Mouse (Mus musculus) Muller cell, postnatal 12 days (primary cell): ENCODE results near the gene Urgcp.
A peak's percentile ranks its signal among the peaks of the same experiment; 100 is the strongest.

Experiments
- DNase-seq: peaks from one replicate; pipeline ENCODE4 v3.0.0-alpha.2; 2015; ENCODE audit errors: inconsistent ontology term

Gene Urgcp

GRCm38 (mm10) chr11:5785732-5786131, 23.6 kb upstream of the Urgcp start:
- DNase-seq, result no peak

DNA sequence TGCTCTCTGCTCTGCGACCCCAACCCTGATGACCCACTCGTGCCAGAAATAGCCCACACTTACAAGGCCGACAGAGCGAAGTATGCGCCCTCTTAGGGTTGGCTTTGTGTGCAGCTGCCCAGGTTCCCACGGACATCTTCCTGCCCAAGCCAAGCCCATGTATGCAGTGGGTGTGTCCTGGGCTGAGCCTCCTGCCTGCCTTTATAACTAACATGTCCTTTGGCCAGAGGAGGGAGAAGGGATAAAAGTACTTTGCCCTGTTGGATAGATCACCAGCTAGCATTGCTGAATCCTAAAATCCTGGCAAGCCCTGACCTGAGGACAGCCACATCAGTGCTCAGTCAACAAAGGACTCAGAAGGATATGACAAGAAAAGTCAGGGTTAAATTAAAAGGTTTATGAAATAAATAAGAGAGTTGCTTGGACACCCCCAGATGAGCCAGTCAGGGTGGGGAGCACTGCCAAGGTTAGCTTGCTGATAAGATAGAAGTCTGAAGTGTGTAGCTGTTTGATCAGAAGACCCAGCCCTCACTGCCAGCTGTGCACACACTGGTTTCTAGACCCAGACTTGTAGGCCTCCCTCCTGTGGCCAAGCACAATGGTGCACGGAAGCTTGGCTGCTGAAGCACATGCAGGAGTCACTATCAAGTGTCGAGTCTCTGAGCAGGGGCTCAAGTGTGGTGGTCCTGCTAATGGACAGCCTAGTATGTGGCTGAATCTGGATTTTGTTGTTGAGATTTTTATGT, 20.2 kb upstream of the Urgcp start:
- DNase-seq, result no peak

DNA sequence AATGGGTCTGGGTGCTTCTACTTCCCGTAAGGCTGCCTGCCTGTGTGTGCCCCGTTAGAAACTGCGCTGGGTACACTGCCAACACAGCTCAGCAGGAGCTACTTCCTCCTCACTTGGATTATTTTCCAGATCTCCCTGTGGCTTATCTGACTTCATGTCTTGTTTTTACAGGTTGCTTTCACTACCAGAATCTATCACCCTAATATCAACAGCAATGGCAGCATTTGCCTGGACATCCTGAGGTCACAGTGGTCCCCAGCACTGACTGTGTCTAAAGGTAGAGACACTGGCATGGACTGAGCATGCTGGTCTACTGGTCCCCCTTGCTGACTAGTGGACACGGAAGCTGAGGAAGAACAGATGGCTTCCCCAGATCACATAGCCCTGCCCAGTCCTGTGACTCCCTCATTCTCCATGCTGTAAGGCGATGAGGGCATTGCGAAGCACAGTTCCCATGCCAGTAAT, 17.9 kb upstream of the Urgcp start:
- no peak for DNase-seq

DNA sequence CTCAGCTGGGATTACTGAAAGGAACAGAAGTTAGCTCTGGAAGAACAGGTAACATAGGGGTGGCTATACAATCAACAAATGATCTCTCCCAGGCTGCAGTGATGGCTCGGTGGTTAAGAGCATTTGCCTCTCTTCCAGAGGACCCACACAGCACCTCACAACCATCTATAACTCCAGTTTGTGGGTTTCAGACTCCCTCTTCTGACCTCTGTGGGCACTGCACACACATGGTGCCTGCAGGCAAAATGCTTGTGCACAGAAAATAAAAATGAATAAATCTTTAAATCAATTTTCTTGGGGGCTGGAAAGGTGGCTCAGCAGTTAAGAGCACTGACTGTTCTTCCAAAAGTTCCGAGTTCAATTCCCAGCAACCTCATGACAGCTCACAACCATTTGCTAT, 16.3 kb upstream of the Urgcp start:
- DNase-seq, result no peak

DNA sequence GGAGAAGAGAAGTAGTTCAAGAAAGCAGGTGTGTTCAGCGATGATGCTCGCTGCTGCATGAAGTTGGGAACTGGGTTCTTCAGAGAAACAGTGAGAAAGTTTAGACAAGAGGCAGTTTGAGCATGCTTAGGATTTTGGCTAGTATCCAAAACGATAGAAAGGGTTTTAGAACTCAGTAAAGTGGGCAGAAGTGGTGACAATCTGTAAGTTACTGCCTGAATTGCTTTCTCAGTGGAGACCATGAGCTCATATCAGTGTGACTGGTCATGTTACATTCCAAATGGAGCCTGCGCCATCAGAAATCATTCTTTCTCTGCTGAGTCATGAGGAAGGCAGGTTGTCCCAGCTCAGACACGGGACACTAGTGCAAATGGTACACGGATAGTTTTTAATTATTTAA, 3.8 kb upstream of the Urgcp start:
- DNase-seq, result no peak

- no peak for DNase-seq
Observed at GRCm38 (mm10) chr11:5762633-5762982, 432 bp upstream of the Urgcp start.

DNA sequence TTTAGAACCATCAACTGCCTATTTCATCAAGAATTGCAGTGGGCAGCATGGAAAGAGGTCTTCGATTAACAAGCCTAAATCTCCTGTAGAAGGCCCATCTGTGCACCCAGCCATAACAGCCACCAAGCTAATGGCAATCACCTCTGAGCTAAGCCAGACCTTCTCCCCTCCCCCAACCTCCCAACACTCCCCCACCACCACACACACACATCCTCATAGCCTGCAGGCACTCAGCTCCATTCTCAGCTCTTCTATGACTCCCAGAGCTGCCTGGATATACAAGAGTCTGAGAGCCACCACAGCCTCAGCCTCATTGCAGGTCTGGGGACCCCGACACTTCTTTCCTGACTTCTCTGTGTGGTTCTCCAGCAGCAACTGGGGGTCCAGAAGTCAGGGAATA, 8.4 kb downstream of the Urgcp start:
- DNase-seq, result no peak

GRCm38 (mm10) chr11:5744951-5745350, 17.2 kb downstream of the Urgcp start:
- no peak for DNase-seq

DNA sequence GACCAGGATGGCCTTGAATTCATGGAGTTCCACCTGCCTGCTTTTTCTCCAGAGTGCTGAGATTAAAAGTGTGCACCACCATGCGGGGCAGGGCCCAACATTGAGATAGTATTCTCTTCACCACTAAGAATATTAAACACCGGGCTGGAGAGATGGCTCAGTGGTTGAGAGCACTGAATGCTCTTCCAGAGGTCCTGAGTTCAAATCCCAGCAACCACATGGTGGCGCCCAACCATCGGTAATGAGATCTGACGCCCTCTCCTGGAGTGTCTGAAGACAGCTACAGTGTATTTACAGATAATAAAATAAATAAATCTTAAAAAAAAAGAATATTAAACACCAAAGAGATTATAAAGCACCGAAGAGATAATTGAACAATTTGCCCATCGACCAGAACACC, 20.1 kb downstream of the Urgcp start:
- DNase-seq, result peak; percentile 12

- peak; percentile 86 for DNase-seq
Observed at GRCm38 (mm10) chr11:5740965-5741627, 21.1 kb downstream of the Urgcp start.

DNA sequence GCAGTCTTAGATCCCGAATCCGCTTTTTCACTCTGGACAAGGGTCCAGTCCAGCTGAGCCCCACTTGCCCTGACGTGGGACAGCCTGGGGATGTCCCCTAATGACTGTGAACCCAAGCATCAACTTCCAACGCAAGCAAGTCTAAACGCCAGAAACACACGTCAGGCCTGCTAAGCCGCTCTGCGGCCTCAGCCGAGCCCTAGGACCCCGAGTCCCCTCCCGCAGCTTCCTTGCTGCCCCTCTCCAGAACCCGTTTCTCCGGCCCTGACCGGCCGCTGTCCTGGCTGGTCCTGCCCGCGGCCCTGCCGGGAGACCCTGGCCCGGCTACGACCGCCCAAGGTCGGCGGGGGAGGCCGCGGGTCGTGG, 21.6 kb downstream of the Urgcp start:
- DNase-seq, result peak; percentile 53

DNA sequence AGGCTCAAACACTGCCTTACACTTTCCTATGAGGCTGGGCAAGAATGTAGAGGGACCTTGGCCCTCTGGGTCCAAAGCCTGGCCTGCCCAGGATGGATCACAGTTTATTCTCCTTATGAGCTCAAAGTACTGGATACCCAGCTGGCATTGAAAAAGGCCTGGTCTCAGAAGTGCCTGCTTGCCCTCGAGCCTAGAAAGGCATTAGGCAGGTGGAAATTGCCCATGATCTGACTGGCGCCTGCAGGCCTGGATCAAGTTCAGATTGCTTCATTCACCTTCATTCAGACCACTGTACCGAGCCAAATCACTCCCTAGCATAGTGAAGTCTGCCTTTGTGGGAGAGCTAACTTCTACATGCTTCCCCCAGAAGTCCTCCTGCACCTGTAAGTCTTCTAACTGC, 22.3 kb downstream of the Urgcp start:
- peak; percentile 10 for DNase-seq

GRCm38 (mm10) chr11:5738888-5739632, 23.1 kb downstream of the Urgcp start:
- no peak for DNase-seq

DNA sequence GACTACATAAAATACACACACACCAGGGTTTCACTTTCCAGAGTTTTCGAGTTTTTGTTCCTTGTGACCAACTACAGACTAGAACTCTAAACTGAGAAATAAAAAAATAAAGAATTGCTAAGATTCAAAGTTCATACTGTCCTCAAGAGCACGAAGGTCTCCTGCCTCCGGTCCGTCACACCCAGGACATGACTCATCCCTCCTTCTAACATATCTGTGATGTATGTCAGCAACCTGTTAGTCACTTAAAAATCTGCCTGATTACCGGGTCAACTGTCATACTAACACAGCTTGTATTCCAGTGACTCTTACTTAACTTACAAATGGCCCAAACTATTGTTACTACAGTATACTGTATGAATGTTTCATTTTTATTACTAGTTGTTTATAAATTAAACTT, 25.0 kb downstream of the Urgcp start:
- DNase-seq, result peak; percentile 46

- DNase-seq, result no peak
Observed at GRCm38 (mm10) chr11:5734323-5734722, 27.9 kb downstream of the Urgcp start.

GRCm38 (mm10) chr11:5732401-5732800, 29.8 kb downstream of the Urgcp start:
- no peak for DNase-seq

DNA sequence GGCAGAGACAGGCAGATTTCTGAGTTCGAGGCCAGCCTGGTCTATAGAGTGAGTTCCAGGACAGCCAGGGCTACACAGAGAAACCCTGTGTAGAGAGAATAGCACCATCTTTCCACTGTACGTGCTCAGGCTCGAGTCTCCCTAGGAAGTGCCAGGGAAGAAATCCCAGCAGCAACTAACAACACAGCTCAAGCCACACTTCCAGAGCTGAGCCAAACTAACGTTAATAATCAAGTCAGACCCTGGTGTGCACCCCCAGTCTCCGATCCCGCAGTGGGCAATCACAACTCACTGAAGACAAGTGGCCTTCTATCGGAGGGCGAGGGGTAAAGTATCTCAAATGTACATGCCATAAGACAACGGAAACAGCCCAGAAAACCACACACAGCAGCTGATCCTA, 32.6 kb downstream of the Urgcp start:
- DNase-seq, result no peak

- no peak for DNase-seq
Observed at GRCm38 (mm10) chr11:5718611-5719354, 43.4 kb downstream of the Urgcp start.

DNA sequence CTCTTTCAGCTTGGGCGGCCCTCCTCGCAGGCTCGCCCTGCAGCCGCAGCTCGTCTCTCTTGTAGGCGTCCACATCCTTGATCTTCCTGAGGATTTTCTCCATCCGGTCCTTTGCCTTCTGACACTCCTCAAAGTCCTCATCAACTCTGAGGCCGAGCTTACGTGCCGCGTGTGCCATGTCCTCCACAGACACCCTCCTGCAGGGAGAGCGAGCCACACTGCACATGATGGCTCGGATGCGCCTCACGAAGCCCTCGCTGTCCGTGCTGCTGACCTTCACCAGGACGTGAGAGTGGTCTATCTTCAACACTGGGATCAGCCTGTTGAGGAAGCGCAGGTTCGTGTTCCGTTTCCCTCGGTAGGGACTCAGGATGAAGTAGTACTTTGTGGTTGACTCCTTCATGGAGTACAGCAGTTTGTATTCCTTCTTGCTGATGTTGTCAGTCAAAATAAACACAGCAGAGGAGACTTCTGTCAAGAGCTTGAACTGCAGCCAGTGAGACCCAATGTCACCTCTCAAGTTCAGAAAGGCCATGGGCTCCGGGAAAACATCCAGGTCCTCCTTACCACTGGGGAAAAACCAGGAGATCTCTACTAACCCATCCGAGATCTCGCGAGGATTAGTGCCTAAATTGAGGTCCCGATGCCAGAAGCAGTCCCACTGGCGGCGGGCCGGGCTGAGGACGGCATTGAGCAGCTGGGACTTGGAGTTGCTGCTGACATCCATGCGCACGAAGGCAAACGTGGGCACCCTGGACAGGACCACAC, 45.1 kb downstream of the Urgcp start:
- DNase-seq, result no peak

- no peak for DNase-seq
Observed at GRCm38 (mm10) chr11:5716246-5716645, 45.9 kb downstream of the Urgcp start.

DNA sequence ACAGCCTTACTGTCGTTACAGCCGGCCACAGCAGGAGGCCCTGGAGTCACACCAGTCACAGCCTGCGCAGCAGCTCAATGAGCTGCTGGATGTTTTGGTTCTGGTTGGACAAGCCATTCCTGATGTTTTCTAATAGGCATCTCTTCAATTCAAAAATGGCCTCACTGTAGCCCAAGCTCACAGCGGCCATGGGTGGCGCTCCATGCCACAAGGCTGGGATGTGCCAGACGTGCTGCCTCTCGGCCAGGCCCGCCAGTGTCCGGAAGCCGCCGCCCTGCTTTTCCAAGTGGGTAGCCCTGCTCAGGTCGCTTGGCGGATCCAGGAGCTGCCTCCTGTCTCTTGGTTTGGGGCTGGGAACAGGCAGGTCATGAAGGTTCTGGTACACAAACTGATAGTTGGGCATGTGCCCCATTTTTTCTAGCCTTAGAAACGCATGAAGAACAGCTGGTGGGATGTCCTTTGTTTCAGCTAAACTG, 46.5 kb downstream of the Urgcp start, which contains the start of gene Mrps24:
TSS of gene Mrps24 (minus strand) at position 51 of the 476 bp plus-strand sequence.
- DNase-seq, result no peak
